Mouse (Mus musculus) spleen, postnatal 36 days (tissue): Measurements from ENCODE around the gene Gm9736.
"Not testable (repeated sequence)": the region's sequence is repeated elsewhere in the genome, so short reads cannot be mapped to it uniquely, and the experiment has no call there.

Source experiments
- DNase-seq, 2 experiments: peaks; one replicate each; pipeline ENCODE4 v3.0.0; 2022; ENCODE audit warnings: low spot score in 2 of 2, mixed read lengths in 1 of 2

Gene Gm9736

DNA sequence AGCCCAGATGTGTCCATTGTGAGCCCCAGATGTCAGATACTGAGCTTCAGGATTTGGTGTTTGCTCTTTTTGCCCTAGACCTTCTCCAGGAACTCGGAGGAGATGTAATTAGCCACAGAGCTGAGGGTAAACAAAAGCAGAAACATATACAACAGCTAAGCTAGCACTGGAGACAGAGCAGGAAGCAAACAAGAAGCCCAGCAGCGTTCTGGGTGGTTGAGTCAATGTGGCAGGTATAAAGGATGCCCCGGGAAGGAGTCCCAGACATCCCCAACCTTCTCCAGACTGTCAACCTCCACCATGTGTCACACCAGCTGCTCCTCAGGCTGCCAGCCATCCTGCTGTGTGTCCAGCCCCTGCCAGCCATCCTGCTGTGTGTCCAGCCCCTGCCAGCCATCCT lies 25.0 kb downstream of the Gm9736 start, which contains the start of gene Gm10100:
Gene Gm10100, plus strand, starts transcription at position 301 of the 400 bp plus-strand sequence.
- DNase-seq = no peak

DNA sequence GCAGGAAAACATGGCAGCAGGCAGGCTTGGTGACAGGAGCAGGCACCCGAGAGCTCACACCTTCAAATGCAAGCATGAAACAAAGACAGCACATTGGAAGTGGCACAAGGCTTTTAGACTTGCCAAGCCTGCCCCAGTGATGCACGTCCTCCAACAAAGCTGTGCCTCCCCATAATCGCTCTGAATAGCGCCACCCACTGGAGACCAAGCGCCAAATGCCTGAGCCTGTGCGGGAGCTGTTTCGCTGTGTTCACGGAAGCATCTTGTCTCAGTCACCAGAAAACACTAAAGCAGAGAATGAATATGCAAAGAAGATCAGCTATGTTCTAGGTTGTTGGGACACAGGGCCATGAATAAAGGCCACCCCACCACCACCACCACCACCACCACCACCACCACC lies 26.3 kb downstream of the Gm9736 start:
- no peak for DNase-seq

DNA sequence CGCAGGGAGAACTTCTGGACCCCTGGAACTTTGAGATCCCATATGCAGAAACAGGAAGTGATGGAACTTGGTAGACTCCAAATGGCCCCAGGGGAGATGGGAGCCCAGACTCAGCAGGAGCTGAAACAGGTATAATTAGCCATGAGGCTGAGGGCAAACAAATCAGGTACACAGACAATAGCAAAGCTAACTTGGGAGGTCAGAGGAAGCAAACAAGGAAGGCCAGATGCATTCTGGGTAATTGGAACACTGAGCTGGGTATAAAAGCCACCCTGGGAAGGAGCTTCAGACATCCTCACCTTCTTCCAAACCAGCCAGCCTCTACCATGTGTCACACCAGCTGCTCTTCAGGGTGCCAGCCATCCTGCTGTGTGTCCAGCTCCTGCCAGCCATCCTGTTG lies 30.9 kb downstream of the Gm9736 start, which contains the start of gene Krtap12-1:
Gene Krtap12-1, plus strand, starts transcription at position 301 of the 400 bp plus-strand sequence.
- DNase-seq = not testable (repeated sequence)

DNA sequence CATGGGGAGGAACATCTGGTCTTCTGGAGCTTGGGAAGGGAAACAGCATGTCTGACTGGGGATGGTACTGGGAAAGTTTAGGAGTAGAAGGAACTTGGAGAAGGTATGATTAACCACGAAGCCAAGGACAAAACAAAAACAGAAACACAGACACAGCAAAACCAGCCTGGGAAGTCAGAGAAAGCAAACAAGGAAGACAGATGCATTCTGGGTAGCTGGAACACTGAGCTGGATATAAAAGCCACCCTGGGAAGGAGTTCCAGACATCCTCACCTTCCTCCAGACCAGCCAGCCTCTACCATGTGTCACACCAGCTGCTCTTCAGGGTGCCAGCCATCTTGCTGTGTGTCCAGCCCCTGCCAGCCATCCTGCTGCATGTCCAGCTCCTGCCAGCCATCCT lies 35.6 kb downstream of the Gm9736 start, which contains the start of gene Gm10142:
Gene Gm10142, plus strand, starts transcription at position 301 of the 400 bp plus-strand sequence.
- DNase-seq = no peak

DNA sequence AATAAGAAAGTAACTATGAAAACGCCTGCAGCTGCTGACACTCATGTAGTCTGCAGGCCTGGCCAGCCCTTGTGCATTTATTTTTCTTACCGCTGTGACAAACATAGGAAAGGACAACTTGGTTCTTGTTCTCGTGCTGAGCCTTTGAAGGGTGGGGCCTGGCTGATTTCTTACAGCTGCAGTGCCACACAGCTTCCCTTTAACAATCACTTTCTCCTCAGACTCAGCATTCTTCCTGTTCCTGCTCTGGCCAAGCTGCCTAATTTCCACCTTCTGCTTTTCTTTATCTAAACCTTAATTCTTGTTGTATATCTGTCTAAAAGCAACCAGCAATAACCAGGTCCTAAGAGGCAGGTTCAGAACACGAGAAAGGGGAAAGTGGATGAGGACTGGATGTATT lies 37.4 kb downstream of the Gm9736 start:
- no peak for DNase-seq

DNA sequence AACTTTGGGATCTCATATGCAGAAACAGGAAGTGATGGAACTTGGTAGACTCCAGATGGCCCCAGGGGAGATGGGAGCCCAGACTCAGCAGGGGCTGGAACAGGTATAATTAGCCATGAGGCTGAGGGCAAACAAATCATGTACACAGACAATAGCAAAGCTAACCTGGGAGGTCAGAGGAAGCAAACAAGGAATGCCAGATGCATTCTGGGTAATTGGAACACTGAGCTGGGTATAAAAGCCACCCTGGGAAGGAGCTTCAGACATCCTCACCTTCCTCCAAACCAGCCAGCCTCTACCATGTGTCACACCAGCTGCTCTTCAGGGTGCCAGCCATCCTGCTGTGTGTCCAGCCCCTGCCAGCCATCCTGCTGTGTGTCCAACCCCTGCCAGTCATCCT lies 40.0 kb downstream of the Gm9736 start, which contains the start of gene Gm10024:
Gene Gm10024, plus strand, starts transcription at position 301 of the 400 bp plus-strand sequence.
- not testable (repeated sequence) for DNase-seq

DNA sequence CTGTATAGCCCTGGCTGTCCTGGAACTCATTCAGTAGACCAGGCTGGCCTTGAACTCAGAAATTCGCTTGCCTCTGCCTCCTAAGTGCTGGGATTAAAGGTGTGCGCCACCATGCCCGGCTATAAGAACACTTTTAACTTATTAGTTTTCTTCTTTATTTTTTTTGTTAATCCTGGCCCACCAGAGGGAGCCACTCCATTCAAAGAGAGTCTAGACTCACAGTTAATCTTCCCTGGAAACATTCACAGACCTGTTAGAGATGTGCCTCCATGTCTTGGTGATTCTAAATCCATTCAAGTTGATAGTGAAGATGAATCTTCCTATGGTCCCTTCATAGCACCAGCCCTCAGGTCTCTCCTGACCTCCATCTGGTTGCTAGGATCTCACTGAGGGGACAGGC lies 41.3 kb downstream of the Gm9736 start:
- DNase-seq = no peak

DNA sequence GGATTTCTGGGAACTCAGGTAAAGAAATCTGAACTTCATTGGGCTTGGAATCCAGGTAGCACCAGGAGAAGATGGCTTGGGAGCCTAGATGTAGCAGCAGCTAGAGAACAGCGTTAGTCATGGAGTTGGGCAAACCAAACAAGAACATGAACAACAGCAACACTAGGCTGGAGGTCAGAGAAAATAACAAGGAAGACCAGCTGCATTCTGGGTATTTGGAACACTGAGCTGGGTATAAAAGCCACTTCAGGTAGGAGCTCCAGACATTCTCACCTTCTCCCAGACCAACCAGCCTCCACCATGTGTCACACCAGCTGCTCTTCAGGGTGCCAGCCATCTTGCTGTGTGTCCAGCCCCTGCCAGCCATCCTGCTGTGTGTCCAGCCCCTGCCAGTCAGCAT lies 44.8 kb downstream of the Gm9736 start, which contains the start of gene Gm10272:
Gene Gm10272, plus strand, starts transcription at position 301 of the 400 bp plus-strand sequence.
- DNase-seq = no peak
